Mouse (Mus musculus) cerebellum, adult 11-12 months (tissue): ENCODE results near the gene Chgb.

Experiments
- DNase-seq: peaks from one replicate; pipeline ENCODE4 v3.0.0; 2022

The Chgb gene

DNA sequence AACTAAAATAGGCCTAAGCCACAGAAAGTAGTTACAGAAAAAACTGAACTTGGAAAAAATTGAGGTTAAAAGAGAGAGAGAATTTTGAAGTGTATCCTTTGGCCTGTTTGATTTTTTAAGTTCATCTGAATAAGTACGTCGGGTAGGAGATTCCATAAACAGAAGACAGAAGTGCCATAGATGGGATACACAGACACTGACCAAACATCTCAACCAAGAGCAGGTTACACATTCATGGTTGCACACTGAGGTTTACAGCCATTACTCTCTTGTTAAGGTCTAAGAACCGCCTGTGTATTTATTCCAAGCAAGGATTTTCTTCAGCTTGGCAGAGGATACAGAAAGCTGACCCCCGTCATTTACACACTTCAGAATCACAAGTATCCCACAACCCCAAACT lies at the start of gene Chgb:
Chgb (plus strand) TSS at position 301 of the 400 bp plus-strand sequence.
- no peak for DNase-seq

DNA sequence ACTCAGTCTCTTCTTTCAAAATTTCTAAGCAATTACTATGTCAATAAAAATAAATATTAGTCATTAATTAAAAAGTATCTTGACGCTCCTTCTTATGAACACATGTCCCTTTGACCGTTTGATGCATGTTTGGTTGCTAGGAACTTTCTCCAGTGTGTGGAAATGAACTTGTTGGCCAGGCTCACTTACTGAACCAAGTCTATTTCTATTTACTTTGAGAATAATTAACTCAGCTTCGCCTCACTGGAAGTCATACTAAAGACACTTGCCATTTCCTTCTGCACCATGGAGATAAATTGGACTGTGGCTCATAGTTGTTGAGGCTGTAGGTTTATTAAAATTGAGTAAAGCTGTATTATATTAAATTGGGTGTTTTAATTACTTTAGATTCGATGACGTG lies 48.1 kb upstream of the Chgb start:
- DNase-seq = no peak

DNA sequence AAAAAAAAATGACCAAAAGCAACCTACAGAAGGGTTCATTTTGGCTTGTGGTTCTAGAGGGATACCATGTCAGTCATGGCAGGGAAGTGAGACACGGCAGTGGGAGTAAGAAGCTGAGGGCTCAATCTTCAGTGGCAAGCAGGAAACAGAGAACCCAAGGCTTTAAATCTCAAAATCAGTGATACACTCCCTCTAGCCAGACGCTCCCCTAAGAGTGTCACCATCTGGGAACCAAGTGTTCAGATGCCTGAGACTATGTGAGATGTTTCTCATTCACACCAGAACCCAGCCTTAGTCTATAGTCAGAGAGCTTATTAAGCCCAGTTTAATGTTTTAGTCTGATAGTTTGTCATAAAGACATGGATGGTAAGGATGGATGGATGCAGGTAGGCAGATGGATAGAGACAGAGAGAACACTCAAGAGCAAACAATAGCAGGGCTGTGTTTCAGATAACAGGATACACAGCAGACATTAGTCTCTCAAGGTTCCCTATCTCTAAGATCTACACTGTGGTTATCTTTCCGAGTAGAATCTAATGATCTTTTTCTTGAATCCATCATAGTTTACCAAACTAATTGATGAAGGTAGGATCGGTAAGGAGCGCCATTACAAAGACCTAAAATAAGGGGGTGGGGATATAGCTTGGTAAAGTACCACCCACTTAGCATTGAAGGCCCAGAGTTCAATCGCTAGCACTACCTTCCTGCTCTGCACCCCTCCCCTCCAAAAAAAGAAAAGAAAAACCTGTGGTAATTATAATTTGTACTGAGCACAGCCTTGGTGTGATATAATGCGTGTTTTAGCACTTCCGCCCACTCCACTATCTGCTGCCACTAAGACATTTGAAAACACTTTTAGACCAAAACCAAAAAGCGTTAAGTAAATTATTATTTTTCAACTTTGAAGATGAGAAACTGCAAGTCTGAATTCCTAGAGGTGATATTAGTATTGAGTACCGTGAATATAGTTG lies 47.2 kb upstream of the Chgb start:
- no peak for DNase-seq

DNA sequence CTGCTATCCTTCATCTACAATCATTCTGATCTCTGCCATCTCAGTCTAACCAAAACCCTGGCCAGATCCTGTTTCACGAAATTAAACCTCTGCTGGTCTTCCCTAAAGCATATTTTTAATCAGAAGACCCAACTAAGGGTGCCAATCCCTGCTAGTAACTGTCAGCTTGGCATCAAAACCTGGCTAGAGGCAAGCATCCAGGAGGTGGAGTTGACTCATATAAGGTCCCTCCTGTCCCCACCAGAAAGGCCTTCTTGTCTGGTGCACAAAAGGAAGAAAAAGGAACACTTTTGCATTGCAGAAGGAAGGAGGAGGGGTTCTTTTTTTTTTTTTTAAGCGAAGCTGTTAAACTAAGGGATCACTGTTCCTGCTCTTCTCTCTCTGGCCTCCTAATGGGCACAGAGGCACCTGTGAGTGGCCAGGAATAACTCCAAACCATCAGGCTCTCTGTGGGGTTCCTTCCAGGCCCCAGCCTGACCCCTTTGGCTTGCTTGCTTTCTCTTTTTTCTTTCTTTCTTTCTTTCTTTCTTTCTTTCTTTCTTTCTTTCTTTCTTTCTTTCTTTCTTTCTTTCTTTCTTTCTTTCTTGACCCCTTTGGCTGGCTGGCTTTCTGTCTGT lies 42.2 kb upstream of the Chgb start:
- peak; percentile 87 for DNase-seq

DNA sequence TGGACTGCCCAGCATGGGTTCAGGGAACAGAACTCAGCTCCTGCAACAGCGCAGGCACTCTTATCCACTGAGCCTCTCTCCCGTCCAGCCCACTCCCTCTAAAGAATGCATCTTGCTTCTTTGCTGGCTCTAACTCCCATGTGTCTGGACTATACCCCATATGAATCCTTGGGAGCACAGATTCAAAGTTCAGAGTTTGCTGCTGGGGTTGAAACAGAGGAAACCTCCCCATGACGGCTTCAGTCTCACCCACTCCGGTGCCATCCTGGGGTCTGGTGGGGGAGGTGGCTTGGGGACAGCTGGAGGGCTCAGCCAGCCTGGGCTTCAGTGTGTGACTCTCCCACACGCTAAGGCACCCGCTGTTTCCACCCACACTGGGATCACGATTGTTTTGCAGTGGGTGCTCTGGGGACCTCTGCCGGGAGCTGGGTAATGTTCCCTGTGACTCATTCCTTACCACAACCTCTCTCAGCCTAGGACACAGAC lies 39.2 kb upstream of the Chgb start:
- DNase-seq = peak; percentile 49

DNA sequence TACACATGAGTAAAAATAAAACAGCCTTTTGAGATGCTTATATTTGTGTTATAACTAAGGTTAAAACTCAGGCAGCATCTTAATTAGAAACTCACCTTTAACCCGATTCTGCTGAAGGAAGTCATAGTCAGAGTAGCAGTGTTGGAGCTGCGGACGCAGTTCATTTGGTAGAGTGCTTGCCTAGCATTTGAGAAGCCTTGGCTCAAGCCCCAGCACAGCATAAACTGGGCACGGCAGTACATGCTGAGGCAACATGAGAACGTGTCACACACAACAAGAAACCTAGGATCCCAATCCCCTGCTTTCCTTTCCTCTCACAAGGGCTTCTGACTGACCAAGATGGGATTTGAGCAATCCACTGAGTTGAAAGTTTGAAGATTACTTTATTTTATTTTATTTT lies 36.2 kb upstream of the Chgb start:
- peak; percentile 64 for DNase-seq

DNA sequence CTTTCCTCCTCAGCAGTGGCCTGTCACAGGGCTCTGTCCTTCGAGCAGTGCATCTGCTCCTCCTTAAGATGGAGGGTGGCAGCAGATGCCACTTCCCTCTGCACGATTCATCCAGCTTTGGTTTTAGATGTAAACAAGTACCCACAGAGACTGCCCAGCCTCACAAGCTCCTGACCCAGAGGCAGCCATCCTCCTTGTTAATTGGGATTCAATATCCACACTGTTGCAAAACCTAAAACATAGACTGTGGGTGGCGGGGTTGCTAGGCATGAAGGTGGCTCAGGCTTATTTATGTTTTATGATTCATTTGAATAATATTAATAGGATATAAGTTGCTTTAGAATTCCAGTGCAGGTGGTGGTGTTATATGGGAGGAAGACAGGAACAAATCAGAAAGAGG lies 35.0 kb upstream of the Chgb start:
- no peak for DNase-seq

DNA sequence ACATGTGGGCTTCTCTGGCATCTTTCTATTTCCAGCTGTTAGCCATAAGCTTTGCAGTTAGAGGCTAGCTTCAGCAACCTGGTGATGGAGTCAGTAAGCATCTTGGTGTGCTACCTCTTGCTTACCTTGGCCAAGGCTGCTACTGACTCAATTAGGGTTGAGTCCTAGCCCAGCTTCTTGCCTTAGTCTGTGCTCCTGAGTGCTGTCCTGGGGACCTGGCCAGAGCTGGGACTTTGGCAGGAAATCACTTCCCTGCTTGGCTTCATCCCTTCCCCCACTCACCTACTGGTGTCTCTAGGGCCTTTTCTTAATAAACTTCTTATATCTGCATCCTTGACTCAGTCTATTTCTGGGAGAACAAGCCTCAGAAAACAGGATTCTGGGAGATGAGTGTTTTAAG lies 30.4 kb upstream of the Chgb start:
- peak; percentile 79 for DNase-seq

DNA sequence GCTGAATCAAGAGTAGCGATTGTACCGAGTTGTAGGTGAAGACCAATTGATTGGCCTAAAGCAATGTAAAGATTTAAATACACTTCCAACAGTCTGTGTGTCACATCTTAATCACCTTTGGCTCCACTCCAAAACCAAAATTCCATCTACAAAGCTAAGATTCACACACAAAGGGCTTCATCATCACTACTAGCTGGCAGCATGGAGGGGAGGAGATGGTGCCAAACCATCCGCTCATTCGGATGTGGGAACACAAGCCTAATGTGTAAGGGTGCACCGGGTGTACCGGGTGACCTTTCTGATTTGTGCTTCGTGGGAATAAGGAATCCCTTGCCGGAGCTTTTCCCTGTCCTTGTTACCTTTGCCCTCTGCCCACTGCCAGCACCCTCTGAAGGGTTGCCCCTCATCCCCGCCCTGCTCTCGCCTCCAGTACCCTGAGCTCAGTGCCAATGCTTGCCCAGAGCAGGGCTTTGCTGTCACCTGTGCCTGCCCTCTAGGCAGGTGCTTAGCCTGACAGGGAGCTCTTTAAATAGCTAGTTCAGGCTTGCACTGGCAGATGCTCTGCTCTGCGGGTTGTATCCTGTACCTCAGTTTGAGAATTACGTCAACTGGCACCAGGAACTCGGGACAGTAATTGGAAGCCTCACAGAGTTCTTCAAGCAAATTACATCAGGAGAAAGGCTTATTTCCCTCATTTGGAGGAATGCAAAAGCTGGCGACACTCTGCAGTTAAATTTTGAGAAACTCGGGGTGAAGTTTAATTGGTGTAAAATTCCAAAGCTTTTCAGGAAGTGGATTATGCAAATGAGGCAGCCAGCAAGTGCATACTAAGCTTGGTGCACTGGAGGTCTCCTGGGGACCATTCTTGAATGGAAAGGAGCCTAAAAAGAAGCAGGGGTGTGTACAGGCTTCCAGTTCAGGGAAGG lies 29.7 kb upstream of the Chgb start:
- peak; percentile 98 for DNase-seq

DNA sequence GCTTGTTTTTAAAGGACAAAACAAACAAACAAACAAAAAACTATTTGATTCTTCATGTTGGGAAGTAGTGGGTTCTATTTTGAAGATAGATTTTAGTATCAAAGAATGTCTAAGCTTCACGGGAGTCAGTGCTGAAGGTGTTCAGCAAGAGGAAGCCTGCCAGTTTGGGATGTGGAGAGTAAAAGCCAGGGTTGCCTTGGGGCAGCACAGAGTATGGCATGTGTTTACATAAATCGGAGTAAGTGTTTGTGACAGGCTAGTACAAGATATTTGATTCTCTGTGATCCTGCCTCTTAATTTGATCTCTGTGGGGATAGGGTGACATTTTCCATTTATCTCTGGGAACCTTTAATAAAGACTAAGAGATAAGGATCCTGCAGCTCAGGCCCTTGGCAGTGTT lies 28.7 kb upstream of the Chgb start:
- no peak for DNase-seq

DNA sequence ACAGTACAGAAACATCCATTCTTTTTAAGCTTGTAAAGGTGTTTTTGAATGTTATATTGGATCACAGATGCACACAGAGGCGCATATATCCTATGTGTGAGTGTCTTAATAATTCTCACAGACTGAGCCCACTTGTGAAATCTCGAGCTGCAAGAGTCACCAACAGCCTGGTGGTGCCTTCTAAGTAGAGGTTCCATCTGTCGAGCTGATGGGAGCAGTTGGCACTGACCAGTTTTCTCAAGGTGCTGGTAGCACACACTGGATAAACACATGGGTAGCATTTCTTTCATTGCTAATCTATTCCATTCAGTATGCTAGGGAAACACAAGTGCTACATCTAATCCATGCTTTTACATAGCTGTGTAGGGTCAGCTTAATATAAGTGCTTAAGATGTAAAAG lies 27.9 kb upstream of the Chgb start:
- peak; percentile 70 for DNase-seq

DNA sequence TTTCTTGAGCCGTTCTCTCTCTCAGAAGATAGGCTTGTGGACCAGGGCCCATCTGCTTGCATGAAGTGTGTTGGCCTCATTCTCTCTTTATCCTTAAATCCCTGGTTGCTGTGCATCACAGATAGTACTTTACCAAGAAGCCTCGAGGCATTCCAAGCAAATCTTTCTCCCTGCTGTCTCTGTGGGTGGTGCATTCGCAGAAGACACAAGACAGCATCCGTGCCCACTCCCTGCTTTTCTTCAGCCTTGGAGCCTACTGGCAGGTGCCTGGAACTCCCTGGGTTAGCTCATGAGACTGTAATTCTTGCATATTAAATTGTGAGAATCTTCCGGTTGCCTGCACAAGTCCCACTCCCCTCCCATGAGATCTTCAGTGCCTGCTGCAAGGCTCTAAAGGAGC lies 23.2 kb upstream of the Chgb start:
- no peak for DNase-seq

DNA sequence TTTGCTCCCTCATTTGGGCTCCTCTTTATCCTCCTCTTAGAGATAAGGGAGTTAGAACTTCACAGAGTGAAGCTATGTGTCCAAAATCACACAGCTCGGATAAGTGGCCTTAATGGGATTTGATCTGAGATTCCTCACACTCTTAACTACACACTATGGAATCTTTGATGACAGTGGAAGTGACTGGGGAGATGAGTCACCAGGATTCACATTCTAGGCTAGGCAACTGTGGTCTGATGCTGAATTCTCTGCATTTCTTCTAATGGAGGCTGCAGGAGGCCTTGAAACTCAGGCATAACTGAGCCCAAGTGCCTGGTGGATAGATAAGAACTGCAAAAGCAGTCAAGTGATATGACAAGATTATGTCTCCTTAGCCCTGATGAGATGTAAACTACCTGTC lies 10.3 kb upstream of the Chgb start:
- no peak for DNase-seq

DNA sequence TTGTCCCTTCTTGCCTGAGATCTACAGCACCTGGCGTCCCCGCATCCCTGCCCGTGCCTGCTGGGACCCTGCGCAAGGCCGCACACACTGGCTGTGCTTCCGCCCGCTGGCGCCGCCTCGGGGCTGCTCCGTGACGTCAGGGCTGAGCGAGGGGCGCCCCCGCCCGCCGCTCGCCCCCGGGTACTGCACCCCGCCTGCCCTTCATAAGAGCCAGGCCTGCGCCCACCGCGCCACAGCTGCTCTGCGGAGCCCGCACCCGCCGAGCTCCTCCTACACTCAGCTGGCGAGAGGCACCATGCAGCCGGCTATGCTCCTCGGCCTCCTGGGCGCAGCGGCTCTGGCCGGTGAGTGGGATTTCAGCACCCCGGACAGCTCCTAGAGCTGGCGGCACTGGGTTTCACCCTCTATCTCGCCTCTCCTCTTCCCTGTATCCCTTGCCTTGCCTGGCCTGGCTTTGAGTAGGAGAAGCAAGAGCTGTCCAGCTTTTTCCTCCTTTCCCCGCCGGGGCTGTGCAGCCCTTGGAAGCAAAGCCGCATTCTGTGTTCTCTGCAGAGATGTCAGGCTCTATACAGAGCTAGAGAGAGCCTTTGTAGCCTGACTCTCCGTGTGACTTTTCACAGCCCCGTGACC lies 476 bp downstream of the Chgb start:
- peak; percentile 92 for DNase-seq

DNA sequence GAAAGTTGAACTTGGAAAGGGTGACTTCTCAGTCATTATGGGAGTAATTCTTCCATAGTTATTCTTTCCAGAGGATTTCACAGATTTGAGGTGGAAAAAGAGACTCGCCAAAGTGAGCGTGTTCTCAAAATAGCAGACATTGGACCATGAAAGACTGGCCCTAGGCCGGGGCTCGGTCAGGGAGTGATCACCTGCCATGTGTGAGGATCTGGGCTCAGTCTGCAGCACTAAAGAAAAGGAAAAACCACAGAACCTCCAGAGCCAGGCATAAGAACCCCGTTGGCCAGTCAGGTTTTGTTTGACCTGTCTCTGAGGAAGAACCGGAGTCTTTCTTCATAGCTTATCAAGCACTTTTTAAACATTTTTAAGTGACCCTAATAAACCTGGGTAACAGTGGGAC lies 3.0 kb downstream of the Chgb start:
- peak; percentile 80 for DNase-seq

DNA sequence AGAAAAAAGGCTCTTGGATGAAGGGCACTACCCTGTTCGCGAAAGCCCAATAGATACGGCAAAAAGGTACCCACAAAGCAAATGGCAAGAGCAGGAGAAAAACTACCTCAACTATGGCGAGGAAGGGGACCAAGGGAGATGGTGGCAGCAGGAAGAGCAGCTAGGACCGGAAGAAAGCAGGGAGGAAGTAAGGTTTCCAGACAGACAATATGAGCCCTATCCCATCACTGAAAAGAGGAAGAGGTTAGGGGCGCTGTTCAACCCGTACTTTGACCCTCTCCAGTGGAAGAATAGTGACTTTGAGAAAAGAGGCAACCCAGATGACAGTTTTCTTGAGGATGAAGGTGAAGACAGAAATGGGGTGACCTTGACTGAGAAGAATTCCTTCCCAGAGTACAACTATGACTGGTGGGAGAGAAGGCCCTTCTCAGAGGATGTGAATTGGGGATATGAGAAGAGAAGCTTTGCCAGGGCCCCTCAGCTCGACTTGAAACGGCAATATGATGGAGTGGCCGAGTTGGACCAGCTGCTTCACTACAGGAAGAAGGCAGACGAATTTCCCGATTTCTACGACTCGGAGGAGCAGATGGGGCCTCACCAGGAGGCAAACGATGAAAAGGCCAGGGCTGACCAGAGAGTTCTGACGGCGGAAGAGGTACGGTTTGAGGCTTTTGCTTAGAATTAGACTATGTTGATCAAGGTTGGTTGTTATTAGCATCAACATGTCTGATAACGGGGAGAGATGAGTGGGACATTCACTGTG lies 12.5 kb downstream of the Chgb start:
- DNase-seq = peak; percentile 88

DNA sequence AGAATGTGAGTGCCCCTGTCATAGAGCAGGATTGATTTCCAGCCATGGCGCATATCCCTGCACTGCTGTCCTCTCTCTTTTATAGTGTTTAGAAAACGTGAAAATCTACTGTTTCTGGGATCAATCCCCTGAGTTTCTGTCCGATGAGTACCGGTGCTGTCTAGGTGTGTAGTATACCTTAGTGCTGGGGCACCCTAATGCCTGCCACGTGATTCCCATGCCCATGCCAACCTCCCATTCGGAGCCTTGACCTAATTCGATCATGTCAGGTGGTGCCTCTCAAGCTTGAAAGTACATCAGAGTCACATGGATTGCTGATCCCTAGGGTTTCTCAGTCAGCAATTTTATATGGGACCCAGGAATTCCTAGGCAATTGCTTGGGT lies 13.1 kb downstream of the Chgb start:
- peak; percentile 50 for DNase-seq

DNA sequence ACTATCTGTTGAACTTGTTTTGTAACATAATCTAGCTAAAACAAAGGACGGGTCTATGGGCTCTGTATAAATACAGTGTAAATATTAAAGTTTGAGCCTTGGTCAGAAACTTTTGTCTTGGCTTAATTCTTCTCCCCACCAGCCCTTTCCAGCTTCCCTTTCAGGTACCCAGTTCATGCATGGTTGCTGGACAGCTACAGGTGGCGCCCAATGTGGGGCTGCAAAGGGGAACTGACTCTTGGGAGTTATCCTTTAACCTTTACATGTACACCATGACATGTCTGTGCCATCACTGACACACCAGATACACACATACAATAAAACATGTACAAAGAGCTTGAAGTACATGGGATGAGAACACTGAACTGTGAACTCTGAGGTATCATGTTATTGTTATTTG lies 21.9 kb downstream of the Chgb start:
- no peak for DNase-seq

DNA sequence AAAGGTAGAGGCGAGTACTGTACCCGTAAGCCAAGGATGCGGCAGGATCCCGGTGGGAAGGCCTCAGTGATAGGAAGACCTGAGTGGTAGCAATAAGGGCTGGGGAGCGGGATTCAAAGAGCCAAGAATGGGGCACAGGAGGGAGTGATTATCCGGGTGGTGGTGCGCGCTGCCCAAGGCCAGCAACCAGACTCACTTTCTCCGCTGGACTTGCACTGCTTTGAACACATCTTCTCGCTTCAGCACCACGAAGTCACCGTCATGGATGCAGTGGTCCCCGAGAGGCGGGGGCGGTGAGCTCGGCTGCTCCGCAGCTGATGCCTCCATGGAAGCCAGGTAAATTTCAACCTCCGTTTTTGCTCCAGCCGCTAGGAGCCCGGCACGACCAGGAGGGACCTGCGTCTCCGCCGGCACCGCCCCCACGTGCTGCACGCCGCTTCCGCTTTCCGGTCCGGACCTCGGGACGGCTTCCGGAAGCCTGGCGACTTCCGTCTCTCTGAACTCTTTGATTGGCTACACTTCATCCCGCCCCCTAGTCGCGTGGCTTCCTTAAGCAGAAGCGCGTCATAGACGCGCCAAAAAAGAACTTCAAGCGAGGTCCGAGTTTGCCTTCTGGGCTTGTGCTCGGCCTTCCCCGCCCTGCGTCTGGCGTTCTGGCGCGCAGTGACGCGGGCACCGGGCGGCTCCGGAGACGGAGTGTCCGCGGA lies 34.7 kb downstream of the Chgb start, which contains the start of the genes Trmt6 and Mcm8:
Trmt6 (minus strand) TSS at position 448 of the 707 bp plus-strand sequence.
Mcm8 (plus strand) TSS at position 534 of the 707 bp plus-strand sequence.
- DNase-seq = peak; percentile 93

DNA sequence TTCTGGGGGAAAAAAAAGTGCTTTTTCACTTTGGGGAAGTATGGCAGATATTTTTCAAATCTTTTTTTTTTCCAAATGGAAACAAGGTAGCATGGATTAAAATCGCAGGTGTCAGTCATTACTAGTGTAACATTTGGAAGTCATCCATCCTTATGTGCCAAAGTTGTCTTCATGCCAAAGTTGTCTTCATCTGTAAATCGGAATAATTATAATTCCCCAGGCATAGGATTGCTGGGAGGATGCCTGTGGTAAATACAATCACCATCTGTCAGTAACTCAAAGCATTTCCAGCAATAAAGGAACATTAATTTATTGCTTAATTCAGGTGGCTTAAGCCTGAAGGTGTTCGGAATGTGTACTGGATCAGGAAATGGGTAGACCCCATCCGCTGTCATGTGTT lies 60.0 kb downstream of the Chgb start:
- DNase-seq = no peak
